Mouse (Mus musculus): ENCODE measurements around the gene Stambp.

DNA sequence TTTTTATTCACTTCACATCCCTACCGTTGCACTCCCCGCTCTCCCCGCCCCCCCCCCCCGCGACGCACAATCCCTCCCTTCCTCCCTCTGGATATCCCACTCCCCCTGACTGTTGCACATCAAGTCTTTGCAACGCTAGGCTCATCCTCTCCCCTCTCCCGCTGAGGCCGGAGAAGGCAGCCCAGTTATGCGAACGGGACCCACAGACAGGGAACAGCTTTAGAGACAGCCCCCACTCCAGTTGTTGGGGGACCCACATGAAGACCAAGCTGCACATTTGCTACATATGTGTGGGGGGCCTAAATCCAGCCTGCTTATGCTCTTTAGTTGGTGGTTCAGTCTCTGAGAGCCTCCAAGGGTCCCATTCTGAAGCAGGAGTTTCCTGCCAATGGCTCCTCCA, at the start of gene Stambp:
- TF ChIP-seq CTCF (IDR thresholded peaks at IDR 0.05; ENCODE audit: borderline replicate concordance, insufficient read depth, low read length) (no peak), POLR2A (IDR thresholded peaks at IDR 0.05; ENCODE audit: low read depth, low read length) (no peak)

Data from embryonic fibroblast, embryonic 13.5 days (primary cell).